Mouse (Mus musculus) intestine, embryonic 14.5 days (tissue): ENCODE results near the gene Mrap2. TPM values are rescaled to one million over a fixed set of nuclear protein-coding genes. Genes with fewer than 3 reads are reported as not detected.

Source experiments
- ATAC-seq: fragments of 200-750 bp; cut with Nextera tagmentation; replicated peaks from 2 replicates; pipeline ENCODE4 v1.8.0; 2017; ENCODE audit warnings: low read depth, moderate number of reproducible peaks, moderate TSS enrichment, moderate library complexity; ENCODE audit not compliant: low FRiP score, low TSS enrichment
- DNase-seq: peaks from one replicate; pipeline ENCODE4 v3.0.0-alpha.2; 2018; ENCODE audit warnings: low spot score
- H3K27ac ChIP-seq: fragments of 300-500 bp; sonication (generic); 2 replicates; pipeline ENCODE4 v1.5.1; 2014; ENCODE audit warnings: low read depth, mild to moderate bottlenecking, control low read depth
- H3K27me3 ChIP-seq: fragments of 300-500 bp; sonication (generic); replicated peaks from 2 replicates; pipeline ENCODE4 v1.6.1; 2014; ENCODE audit warnings: low read length, control low read depth; ENCODE audit not compliant: control insufficient read depth, insufficient read depth
- H3K36me3 ChIP-seq: fragments of 300-500 bp; sonication (generic); 2 replicates; pipeline ENCODE4 v1.6.1; 2014; ENCODE audit warnings: low read length, control low read depth; ENCODE audit not compliant: control insufficient read depth, insufficient read depth
- H3K4me1 ChIP-seq: fragments of 300-500 bp; sonication (generic); replicated peaks from 2 replicates; pipeline ENCODE4 v1.6.1; 2014; ENCODE audit warnings: low read length, control low read depth, mixed read lengths; ENCODE audit not compliant: control insufficient read depth, insufficient read depth
- H3K4me2 ChIP-seq: fragments of 300-500 bp; sonication (generic); 2 replicates; pipeline ENCODE4 v1.6.1; 2014; ENCODE audit warnings: low read length
- H3K4me3 ChIP-seq: fragments of 300-500 bp; sonication (generic); 2 replicates; pipeline ENCODE4 v1.5.1; 2014; ENCODE audit warnings: low read depth, low read length, control low read depth, mixed read lengths
- H3K9ac ChIP-seq: fragments of 300-500 bp; sonication (generic); 2 replicates; pipeline ENCODE4 v1.6.1; 2014; ENCODE audit warnings: mild to moderate bottlenecking, low read length
- H3K9me3 ChIP-seq: fragments of 300-500 bp; sonication (generic); 2 replicates; pipeline ENCODE4 v1.6.1; 2016; ENCODE audit warnings: low read length, control low read depth; ENCODE audit not compliant: control insufficient read depth
- WGBS: fragments of 180-500 bp; shearing (Covaris S2); extraction: QIAGEN DNeasy Blood & Tissue Kit; methylation state at CpG from one replicate; pipeline ENCODE4 v1.1.7; 2014; 5-methylcytosine and 5-hydroxymethylcytosine counted together
- polyA plus RNA-seq: library from polyadenylated mRNA; unstranded; fragments of >200 nt; fragmentation: Nextera tagmentation; extraction: Ambion mirVana; gene quantifications from 2 replicates; pipeline ENCODE4 v1.2.1, GENCODE M21; 2014

Mrap2 gene
- polyA plus RNA-seq, 1 experiment from 2014 or later: 0.12 TPM

DNA sequence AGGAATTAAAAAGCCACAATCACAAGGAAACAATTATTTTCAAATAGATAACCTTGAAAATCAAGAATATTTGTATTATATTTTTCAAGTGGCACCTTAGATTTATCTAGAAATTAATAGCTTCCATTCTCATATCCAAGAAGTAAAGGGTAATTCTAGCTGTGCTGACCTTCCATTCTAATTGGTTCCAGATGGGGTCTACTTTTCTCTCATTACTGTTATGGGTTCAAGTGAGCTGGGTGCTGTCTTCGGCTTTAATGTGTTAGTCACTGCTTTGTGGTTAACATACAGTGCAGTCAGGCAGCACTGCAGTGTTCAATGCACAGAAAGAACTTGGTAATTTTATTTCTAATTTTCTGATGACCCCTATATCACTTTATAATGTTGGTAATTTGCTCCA lies 49.6 kb downstream of the Mrap2 start:
- H3K4me1 ChIP-seq: no peaks in the 10 kb centered on the region
- no peaks in the 10 kb centered on the region; the same call in 1 of the 2 replicates for H3K9me3 ChIP-seq
- WGBS: 83% methylated on average over 1 of the region's 1 CpGs
- peaks cover 27% of the 10 kb centered on the region for H3K36me3 ChIP-seq
- no peak overlapping the region for H3K4me3 ChIP-seq
- H3K27ac ChIP-seq: no peak overlapping the region
- no peak for DNase-seq
- H3K9ac ChIP-seq: no peak overlapping the region
- ATAC-seq: no peak
- no peaks in the 10 kb centered on the region for H3K27me3 ChIP-seq
- H3K4me2 ChIP-seq: no peak overlapping the region

DNA sequence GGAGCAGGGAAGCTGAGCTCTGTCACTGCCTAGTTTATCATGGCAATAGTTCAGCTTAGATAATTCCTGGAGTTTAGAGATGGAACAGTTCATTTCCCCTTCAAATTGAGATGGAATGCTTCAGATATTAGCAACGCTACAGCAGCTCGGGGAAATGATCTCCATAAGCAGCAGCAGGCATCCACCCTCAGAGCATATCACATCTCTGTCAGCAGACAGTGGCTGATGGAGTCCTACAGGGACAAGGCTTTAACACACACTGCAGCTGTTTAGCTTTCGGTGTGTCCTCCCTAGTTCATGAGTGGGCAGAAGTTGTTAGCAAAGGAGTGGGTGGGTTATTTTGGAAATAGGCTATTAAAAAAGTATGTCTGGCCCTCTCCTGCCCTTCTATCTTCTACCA lies 53.2 kb downstream of the Mrap2 start:
- 88% methylated on average over 3 of the region's 3 CpGs for WGBS
- H3K4me1 ChIP-seq: no peaks in the 10 kb centered on the region
- no peak overlapping the region for H3K27ac ChIP-seq
- no peak overlapping the region for H3K9ac ChIP-seq
- no peak overlapping the region for H3K4me2 ChIP-seq
- no peak overlapping the region for H3K4me3 ChIP-seq
- no peaks in the 10 kb centered on the region for H3K27me3 ChIP-seq
- H3K9me3 ChIP-seq: no peaks in the 10 kb centered on the region; the same call in 1 of the 2 replicates
- no peak for ATAC-seq
- no peak for DNase-seq
- peaks cover 12% of the 10 kb centered on the region for H3K36me3 ChIP-seq

DNA sequence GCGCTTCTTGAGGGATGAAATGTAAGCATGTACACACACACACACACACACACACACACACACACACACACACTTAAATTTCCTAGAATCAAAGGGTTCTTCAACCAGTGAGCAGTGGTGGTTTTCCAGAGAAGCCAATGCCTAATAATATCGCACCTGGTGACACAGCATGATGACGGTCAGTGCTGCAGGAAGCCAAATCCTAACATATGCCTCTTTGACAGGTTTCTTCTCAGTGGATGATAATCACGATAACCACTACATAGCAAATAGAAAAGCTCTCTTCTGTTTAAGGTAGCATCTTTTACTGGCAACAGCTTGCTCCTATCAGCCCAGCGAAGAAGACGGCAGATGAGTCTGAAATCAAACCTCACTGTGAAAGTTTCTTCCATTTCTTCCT lies 53.9 kb downstream of the Mrap2 start:
- no peak for ATAC-seq
- Histone ChIP-seq H3K9me3 (no peaks in the 10 kb centered on the region), H3K4me2 (no peak overlapping the region), H3K27me3 (no peaks in the 10 kb centered on the region), H3K27ac (no peak overlapping the region), H3K9ac (no peak overlapping the region), H3K4me3 (no peak overlapping the region), H3K4me1 (no peaks in the 10 kb centered on the region), H3K36me3 (peaks cover 11% of the 10 kb centered on the region)
- DNase-seq: no peak
- WGBS: 82% methylated on average over 6 of the region's 6 CpGs

DNA sequence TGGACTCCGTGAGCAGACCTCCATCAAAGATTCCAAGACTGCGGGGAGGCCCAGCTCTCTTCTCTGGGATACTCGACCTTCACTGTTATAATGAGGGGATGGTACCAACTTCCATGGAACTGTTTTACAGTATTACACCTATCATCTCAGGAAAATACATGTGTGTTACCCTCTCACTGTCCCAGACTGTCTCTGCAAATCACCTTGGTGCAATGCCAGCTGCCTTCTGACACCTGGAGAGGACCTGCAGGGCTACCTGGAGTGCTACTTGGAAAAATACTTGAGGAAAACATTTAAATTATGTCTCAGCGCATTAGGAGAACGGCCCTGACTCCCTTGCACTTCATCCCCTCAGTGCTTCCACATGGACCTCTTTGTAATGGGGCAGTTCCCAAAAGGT lies 56.3 kb downstream of the Mrap2 start:
- peaks cover 25% of the 10 kb centered on the region for H3K36me3 ChIP-seq

DNA sequence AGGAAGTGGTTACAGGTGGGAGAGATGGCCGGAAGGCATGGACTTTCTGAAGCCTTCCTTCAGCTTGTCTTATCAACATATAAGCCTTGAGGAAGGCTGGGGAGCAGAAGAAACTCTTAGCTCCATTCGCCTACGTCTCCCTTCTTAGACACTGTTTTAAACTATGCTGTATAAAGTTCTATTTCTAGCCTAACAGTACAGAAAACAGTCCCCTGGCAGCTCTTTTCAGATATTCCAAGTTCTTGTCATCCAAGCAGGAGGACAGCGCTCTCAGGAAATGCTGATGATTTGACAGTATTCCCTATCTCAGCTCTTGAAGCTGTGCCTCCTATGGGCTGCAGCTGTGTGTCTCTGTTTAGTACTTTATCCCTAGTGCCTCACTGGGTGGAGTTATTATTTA lies 56.8 kb downstream of the Mrap2 start:
- H3K36me3 ChIP-seq: peaks cover 25% of the 10 kb centered on the region
- WGBS: 92% methylated on average over 4 of the region's 4 CpGs
- H3K4me2 ChIP-seq: no peak overlapping the region
- no peak overlapping the region for H3K9ac ChIP-seq
- H3K27me3 ChIP-seq: no peaks in the 10 kb centered on the region
- DNase-seq: no peak
- no peak for ATAC-seq
- H3K27ac ChIP-seq: no peak overlapping the region
- no peak overlapping the region for H3K4me3 ChIP-seq
- no peaks in the 10 kb centered on the region for H3K4me1 ChIP-seq
- H3K9me3 ChIP-seq: no peaks in the 10 kb centered on the region

More for the DNA sequence above, 56.3 kb downstream of the Mrap2 start:
- Histone ChIP-seq H3K9me3 (no peaks in the 10 kb centered on the region), H3K27me3 (no peaks in the 10 kb centered on the region), H3K27ac (no peak overlapping the region), H3K9ac (no peak overlapping the region), H3K4me3 (no peak overlapping the region), H3K4me1 (no peaks in the 10 kb centered on the region), H3K4me2 (no peak overlapping the region)
- no peak for DNase-seq
- no peak for ATAC-seq
- 92% methylated on average over 5 of the region's 5 CpGs for WGBS

DNA sequence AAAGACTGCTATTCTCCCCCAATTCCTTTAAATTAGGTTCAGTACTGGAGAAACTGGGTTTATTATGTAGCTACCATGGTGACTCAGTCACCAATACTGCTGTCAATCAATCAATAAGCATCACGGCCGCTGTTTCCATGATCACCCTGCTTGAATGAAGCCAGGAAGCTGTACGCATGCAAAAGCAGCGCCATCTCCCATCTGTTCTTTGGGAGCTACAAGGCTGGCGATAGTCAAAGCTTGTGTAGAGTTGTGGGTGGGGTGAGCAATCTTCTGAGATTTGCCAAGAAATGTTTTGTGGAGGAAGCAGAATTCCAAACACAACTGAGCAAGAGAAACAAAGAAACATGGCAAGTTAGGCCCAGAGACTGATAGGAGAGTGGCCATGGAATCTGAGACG lies 58.3 kb downstream of the Mrap2 start:
- no peak overlapping the region for H3K9ac ChIP-seq
- H3K27me3 ChIP-seq: no peaks in the 10 kb centered on the region
- no peaks in the 10 kb centered on the region for H3K9me3 ChIP-seq
- no peak overlapping the region for H3K27ac ChIP-seq
- no peak overlapping the region for H3K4me3 ChIP-seq
- DNase-seq (no peak), ATAC-seq (no peak)
- no peak overlapping the region for H3K4me2 ChIP-seq
- no peaks in the 10 kb centered on the region for H3K4me1 ChIP-seq
- WGBS: 92% methylated on average over 6 of the region's 6 CpGs
- peaks cover 39% of the 10 kb centered on the region for H3K36me3 ChIP-seq

DNA sequence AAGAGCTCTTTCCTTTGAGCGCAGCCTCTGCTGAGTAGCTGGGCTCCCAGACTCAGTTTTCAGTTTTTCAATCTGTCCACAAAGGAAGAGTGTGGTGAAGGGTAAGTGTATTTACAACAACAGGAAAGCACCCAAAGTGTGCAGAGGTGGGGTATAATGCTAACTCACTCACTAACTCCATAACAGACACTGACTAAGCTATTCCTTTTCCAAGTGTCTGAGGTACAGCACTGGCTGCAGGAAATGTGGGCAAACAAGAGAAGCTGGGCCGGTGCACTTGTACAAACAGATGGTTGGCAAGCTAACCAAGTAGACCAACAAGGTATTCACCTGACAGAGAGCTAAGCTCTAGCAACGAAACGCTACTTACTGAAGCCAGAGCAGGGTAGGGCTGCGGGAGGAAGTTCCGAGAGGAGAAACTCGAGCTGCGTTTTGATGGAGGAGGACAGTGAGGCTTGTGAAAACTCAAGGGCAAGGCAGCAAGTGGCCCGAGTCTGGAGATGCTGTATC lies 66.8 kb downstream of the Mrap2 start:
- no peak overlapping the region for H3K27ac ChIP-seq
- no peaks in the 10 kb centered on the region for H3K27me3 ChIP-seq
- no peaks in the 10 kb centered on the region for H3K4me1 ChIP-seq
- DNase-seq (no peak), ATAC-seq (no peak)
- 90% methylated on average over 9 of the region's 9 CpGs for WGBS
- H3K4me2 ChIP-seq: no peak overlapping the region
- no peaks in the 10 kb centered on the region for H3K9me3 ChIP-seq
- peaks cover 60% of the 10 kb centered on the region for H3K36me3 ChIP-seq
- H3K9ac ChIP-seq: no peak overlapping the region
- H3K4me3 ChIP-seq: no peak overlapping the region

DNA sequence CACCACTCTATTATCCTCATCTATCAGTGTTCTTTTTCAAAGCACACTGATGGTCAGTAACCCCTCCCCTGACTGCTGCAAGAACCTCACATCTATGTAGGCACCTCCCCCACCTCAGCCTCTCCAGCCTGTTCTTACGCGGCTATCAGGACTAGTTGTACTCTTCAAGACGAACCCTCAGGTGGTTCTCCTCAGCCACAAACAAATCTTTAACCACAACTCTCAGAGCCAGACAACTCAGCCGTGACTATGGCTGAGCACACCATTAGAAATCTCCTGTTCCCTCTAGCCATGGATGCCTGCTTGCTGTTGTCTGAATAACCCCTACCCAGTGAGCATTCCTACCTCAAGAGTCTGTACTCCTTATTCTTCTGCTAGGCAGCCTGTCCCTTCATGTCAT lies 69.1 kb downstream of the Mrap2 start:
- H3K9ac ChIP-seq: no peak overlapping the region
- no peaks in the 10 kb centered on the region for H3K4me1 ChIP-seq
- no peak overlapping the region for H3K4me2 ChIP-seq
- H3K27me3 ChIP-seq: no peaks in the 10 kb centered on the region
- 80% methylated on average over 4 of the region's 4 CpGs for WGBS
- H3K9me3 ChIP-seq: no peaks in the 10 kb centered on the region
- no peak for DNase-seq
- no peak for ATAC-seq
- no peak overlapping the region for H3K4me3 ChIP-seq
- H3K27ac ChIP-seq: no peak overlapping the region
- H3K36me3 ChIP-seq: peaks cover 55% of the 10 kb centered on the region
